Mouse (Mus musculus): ENCODE measurements around the gene Cecr2.

The Cecr2 gene

GRCm38 (mm10) chr6:120667422-120667781 lies 1.2 kb downstream of the Cecr2 start:
- no peak for ATAC-seq (ENCODE audit: low TSS enrichment)

GRCm38 (mm10) chr6:120667911-120668310 lies 1.7 kb downstream of the Cecr2 start:
- no peak for ATAC-seq (ENCODE audit: low TSS enrichment)

DNA sequence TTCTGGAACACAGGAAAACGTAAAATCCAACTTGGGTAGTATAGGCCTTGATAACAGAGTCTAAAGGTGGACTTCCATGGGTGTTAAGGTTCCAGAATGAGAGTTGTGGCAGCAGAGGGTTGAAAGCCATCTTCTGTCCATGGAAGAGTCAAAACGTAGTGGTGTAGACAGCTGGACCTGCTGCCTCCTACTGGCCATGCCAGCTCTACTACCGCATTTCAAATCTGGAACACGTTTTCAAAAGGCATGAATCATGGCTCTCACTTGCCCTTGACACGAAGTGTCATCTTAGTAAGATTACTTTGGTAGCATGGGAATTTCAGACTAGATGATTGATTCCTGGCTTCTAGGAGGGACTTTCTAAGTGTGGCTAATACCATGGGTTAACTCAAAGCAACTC lies 8.0 kb downstream of the Cecr2 start:
- no peak for ATAC-seq (ENCODE audit: low TSS enrichment)

DNA sequence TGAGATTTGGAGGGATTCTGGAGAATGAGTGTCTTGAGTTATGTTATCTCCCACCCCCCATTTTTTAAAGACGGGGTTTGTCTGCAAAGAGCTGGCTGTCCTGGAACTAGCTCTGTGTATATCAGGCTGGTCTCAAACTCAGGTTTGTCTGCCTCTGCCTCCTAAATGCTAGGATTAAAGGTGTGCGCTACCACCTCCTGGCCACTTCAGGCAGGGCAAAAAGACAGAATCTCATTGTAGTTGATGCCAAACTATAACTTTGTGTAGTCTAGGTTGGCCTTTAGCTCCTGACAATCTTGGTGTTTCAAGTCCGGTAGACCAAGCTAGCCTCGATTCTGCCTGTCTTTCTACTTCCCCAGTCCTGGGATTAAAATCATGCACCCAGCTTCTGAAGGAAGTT lies 8.7 kb downstream of the Cecr2 start:
- no peak for ATAC-seq (ENCODE audit: low TSS enrichment)

DNA sequence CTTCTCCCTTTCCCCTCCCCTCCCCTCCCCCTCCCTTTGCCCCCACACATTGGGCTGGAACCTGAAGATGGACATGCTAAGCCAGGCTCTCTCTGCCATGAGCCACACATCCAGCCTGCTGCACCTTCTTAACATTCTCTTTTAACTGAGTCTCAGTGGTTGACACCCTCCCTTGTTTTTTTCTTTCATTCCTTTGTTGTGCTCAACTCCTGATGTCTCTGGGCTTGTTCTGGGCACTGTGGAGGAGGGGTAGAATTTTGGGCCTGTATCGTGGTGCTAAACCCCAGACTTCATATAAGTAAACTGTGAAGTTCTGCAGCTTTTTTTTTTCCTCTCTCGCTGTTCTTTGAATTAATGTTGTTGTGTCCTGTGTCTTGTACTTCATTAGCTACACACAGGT lies 9.8 kb downstream of the Cecr2 start:
- no peak for ATAC-seq (ENCODE audit: low TSS enrichment)

GRCm38 (mm10) chr6:120683351-120683750 lies 17.2 kb downstream of the Cecr2 start:
- no peak for ATAC-seq (ENCODE audit: low TSS enrichment)

- no peak for ATAC-seq (ENCODE audit: low TSS enrichment)
These were observed 18.6 kb downstream of the Cecr2 start for GRCm38 (mm10) chr6:120684750-120685149.

DNA sequence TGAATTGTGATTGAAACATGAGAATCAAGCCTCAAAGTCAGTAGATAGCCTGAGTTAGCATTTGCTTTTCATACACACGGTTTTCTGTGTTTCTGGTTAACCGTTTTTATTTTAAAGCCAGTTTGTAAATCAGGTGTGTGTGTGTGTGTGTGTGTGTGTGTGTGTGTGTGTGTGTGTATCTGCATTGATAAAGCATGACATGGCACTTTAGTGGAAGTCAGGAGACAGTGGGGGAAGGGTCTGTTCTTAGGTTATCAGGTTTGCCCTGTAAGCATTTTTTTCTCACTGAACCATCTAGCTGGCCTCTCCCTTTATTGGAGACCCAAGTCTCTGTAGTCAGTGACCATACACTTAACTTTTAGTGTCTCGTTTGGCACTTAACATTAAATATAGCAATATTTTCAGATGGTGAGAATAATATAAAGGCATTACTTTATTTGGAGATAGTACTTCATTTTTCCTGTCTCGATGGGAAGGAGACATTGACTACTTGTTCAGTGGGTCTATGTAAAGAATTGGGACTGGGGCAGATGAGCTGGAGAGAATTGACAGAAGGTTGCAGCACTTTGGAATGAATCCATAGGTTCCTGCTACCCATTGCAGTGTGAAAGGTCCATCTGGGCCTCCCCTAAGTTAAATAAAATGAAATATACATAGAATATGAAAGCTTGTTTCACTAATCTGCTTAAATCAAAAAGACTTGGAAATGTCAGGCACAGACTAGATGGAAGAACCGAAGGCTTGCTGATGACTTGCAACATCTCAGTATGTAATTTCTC lies 20.9 kb downstream of the Cecr2 start:
- no peak for ATAC-seq (ENCODE audit: low TSS enrichment)

GRCm38 (mm10) chr6:120700221-120700620 lies 34.1 kb downstream of the Cecr2 start:
- ATAC-seq (ENCODE audit: low TSS enrichment): no peak

- no peak for ATAC-seq (ENCODE audit: low TSS enrichment)
These were observed 38.2 kb downstream of the Cecr2 start for GRCm38 (mm10) chr6:120704376-120704775.

DNA sequence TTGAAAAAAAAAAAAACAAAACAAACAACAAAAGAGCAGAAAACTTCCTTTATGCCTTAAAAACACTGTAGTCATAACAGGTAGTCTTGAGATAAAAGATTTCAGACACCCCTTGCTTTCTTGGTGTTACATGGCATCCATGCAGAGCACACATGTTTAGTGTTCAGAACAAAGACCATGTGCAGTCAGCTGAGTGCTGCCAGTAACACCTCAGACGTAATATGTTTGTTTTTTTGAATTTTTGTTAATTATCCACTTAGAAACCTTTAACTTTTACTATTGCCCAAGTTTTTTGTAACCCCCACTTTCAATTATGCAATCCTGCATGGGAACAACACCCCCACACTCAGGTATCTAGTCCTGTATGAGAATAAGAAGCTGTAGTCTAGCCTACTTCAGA lies 42.6 kb downstream of the Cecr2 start:
- no peak for ATAC-seq (ENCODE audit: low TSS enrichment)

GRCm38 (mm10) chr6:120714806-120715205 lies 48.6 kb downstream of the Cecr2 start:
- ATAC-seq (ENCODE audit: low TSS enrichment): no peak

DNA sequence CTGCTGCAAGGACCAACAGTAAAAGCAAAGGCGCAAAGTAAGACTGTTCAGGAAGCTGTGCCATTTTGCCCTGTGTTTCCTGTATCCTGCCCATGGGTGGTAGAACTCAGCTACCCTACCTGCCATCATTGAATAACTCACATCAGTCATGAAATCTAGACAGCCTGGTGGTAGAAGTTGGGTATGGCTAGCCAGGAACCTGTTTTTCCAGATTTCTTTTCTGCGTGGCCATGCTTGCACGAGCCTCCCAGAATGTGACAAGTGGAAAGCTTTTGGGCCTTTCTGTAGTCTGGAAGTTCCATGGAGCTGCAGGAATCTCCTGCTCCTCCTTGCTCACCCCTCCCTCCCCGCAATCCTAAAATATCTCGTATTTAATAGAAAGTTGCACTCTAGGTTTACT lies 49.1 kb downstream of the Cecr2 start:
- ATAC-seq (ENCODE audit: low TSS enrichment): no peak

DNA sequence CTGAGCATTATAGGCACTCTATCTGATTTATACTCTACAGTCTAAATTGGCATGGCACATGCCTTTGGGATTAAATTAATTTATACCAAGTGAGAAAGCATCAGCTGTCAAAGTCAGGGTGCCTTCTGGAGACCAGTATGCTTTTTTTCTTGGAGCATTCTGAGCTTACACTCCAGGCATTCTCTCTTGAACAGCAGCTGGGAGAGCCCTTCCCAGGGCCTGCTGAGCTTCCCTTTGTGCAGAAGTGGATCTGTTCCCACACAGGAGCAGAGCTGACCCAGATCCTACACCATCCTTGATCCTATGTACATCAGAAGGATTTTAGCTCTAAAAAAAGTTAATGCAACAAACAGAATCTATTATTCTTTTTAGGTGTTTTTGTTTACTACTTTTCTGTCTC lies 49.7 kb downstream of the Cecr2 start:
- ATAC-seq (ENCODE audit: low TSS enrichment): peak; percentile 72; the same call in 1 of the 2 replicates

- no peak for ATAC-seq (ENCODE audit: low TSS enrichment)
These were observed 50.4 kb downstream of the Cecr2 start for GRCm38 (mm10) chr6:120716531-120716984.

- ATAC-seq (ENCODE audit: low TSS enrichment): no peak
These were observed 59.8 kb downstream of the Cecr2 start for GRCm38 (mm10) chr6:120725986-120726385.

- no peak for ATAC-seq (ENCODE audit: low TSS enrichment)
These were observed 69.8 kb downstream of the Cecr2 start for GRCm38 (mm10) chr6:120736011-120736410.

DNA sequence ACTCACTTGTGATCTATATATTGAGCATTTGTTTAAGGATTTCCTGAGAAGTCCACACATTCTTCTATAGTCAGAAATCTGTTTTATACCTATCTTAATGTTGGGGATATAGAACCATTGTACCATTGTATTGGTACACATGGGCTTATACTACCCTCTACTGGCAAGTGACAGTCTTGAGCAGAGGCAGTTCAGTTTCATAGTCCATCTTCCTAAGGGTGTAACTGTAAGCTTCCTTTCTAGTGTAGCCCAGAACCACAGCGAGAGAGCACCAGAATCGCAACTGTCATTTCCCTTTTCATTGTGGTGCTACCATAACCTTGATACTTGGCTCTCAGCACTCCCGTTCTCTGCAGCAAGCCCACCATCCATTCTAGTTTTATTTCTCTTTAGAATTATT lies 70.4 kb downstream of the Cecr2 start:
- peak; percentile 98 for ATAC-seq (ENCODE audit: low TSS enrichment)

DNA sequence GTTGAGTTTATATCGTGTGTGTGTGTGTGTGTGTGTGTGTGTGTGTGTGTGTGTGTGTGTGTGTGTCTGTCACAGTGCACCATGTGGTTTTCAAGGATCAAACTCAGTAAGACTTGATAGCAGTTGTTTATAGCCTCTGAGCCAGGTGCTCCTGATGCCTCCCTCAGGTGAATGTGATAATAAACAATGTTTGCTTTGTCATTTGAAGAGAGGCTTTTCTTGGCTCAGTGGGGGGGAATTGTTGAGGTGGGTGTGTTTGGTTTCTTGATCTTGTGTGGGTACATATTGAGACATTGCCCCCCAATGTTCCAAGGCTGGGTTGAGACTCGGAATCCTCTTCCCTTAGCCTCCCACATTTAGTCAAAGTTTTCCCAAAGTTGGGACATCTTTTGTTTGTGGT lies 77.0 kb downstream of the Cecr2 start:
- no peak for ATAC-seq (ENCODE audit: low TSS enrichment)

DNA sequence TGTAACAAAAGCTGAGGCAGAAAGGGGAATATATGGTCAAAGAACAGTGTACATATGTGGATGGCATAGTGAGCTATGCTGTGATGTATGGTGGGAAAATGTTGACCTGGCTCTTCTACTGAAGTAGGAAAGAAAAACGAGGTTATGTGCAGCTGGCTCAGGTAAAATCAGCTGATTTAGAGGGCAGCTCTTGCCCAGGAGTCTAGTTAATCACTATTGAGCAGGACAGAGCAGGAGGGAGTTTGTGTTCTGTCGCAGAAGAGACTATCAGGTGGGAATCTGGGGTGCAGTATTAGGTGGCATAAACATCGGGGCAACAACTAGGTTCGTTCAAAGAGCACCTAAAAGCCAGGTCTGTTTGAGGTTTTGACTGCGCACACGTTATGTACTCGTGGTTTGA lies 78.1 kb downstream of the Cecr2 start:
- ATAC-seq (ENCODE audit: low TSS enrichment): no peak

DNA sequence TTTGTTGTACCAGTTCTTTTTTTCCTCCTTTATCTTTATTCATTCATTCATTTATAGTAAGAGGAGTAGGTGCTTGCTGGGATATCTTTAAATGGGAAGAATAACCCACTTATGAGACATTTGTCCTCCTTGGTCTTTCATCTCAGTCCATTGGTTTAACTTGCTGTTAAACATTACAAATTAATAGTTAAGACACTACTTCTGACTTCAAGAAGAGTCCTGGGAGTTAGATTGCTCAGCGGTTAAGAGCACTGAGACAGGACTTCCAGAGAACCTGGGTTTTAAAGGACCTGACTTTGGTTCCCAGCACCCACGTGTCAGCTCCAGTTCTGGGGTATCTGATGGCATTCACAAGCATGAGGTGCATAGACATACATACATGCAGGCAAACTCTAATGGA lies 80.2 kb downstream of the Cecr2 start:
- no peak for ATAC-seq (ENCODE audit: low TSS enrichment)

DNA sequence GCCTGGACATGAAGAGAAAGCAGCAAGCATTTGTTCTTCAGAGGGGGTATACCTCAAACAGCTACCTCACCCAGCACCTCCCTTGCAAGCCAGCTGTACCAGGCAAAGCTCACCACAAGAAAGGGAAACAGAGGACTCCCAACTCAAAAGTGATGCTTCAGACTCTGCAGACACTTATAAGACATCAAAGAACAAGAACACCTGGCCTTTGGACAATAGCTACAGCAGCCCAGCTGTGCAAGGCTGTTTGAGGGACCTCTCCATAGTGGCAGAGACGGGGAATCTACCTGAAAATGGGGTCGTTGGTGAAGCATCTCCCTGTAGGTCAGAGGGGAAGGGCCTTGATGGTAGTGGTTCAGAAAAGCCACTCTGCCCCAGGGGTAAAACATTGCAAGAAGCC lies 95.0 kb downstream of the Cecr2 start:
- ATAC-seq (ENCODE audit: low TSS enrichment): no peak

GRCm38 (mm10) chr6:120769972-120770371 lies 103.8 kb downstream of the Cecr2 start:
- ATAC-seq (ENCODE audit: low TSS enrichment): no peak

GRCm38 (mm10) chr6:120771366-120771765 lies 105.2 kb downstream of the Cecr2 start:
- no peak for ATAC-seq (ENCODE audit: low TSS enrichment)

Measured in frontal cortex, adult (tissue).